Mouse (Mus musculus) liver, adult 2 months (tissue): Measurements from ENCODE around the gene Gm9817.

Source experiments
- CTCF ChIP-seq: fragments of 200-500 bp; IDR thresholded peaks from 2 replicates; pipeline ENCODE4 v1.5.1; 2011; ENCODE audit warnings: low read depth, low read length, control low read depth
- POLR2A ChIP-seq: fragments of 200-500 bp; IDR thresholded peaks from 2 replicates; pipeline ENCODE4 v1.6.1; 2011; ENCODE audit warnings: low read length, control low read depth; ENCODE audit not compliant: insufficient read depth; ENCODE audit errors: extremely low read depth

DNA sequence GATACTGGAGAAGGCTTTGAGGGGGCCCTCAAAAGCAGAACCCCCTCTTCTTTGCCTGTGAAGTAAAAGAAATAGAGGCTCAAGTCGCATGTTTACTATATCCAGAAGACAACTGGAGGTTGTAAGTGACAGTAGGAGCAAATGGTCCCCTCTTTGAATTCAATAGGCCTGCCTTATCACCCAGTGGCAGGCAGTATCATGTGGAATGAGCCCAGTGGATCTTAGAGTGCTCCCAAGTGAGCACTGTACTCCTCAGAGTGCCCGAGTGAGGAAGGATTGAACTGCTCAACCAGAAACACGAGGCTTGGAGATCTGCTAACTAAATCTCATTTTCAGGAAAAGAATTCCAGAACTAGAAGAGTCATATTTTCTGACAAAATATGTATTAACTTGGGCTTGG is 40.3 kb downstream of the Gm9817 start:
- no peak for TF ChIP-seq CTCF
- TF ChIP-seq POLR2A: no peak
